Mouse (Mus musculus) left cerebral cortex, postnatal 36 days (tissue): ENCODE measurements at regions not wholly inside any gene's neighbourhood (a gene's known extent, or its start where the extent isn't known, plus 50 kb on each side); places are given as distances from the start of the nearest gene placed in this dataset. TPM values are rescaled to one million over a fixed set of nuclear protein-coding genes. Genes with fewer than 3 reads are reported as not detected.

Experiments used
- DNase-seq, 2 experiments: peaks; one replicate each; pipeline ENCODE4 v3.0.0; 2021 to 2022; ENCODE audit warnings: low spot score in 2 of 2, mixed read lengths in 1 of 2
- intact Hi-C: fragments of 180-260 bp; cut with DNase I; formaldehyde crosslinking; loops from one replicate; pipeline ENCODE4 v1.15.1; 2025
- microRNA-seq: library from miRNA; unstranded; fragments of <30 nt; microRNA quantifications from one replicate; pipeline ENCODE4 v1.2.0, GENCODE M21; 2022

DNA sequence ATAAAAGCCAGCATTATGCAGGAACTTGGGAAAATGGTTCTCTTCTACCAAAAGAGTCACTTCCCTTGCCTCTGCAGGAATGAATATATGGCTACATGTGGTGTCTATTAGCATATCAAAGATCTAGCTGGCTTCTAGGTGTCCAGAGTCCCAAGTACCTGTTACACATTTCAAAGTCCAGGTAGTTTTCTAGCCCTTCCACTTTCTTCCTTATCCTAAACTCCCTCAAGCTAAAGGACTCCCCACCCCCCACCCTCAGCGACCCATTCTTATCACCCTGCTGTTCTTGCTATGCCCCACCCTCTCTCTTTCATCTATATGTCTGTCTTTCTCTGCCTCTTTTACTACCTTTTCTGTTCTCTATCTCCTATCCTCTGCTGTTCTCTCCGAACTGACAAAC, 288.3 kb upstream of the Cntn4 start:
- DNase-seq = no peak
- intact Hi-C loops = no loop called here

DNA sequence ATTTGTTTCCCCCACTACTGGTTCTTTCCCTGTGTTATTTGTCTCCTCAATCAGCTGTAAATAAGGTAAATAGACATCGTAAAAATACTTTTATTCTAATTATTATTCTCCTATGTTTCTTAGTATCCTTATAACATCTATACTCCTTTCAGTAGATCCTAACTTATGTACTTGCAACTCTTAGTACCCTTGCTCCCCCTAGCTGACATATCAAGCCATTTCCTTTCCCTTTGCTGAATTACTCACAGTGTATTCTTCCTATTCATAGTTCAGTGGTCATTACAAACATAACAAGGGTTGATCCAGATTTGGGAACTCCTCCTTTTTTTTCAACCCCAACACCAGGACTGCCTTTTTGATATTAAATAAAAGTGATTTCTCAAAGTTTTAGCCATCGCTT, 279.1 kb upstream of the Cntn4 start:
- no peak for DNase-seq
- intact Hi-C loops = loop anchor here (10.0 kb wide), 1 partner anchor 914 kb away; no protein-coding TSS in a partner anchor

DNA sequence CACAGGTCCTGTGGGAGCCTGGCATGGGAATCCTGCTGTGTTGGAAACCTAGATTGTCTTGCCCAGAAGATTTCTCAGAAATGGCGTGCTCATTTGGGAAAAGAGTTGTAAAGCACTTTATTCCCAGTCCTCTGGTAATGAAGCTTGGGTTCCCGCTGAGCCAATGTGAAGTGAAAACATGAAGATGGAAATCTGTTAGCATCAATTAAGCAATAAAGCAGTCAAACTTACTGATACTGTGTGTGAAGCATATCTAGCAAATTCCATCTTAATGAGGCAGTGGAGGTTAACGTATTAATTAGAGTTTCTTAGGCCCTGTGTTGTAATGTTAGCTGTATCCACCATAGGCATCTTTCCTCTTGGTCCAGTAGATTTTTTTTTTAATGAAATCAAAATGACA, 259.9 kb upstream of the Cntn4 start:
- no peak for DNase-seq
- intact Hi-C loops = no loop called here

DNA sequence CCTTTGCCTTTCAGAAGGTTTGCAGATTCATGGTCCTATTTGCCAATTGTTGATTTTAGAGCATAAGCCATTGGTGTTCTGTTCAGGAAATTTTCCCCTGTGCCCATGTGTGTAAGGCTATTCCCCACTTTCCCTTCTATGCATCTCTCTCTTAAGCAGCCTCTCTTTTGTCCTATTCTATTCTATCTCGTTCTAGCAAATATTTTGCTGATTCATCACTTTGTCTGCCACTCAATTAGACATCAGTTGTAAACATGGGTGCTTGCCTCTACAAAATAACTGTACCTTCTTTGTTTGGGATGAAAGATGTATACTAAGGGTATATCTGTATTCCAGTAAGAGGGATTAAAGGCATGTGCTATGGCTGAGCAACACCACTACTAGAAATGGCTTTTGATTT, 230.3 kb upstream of the Cntn4 start:
- DNase-seq = no peak
- intact Hi-C loops = no loop called here

DNA sequence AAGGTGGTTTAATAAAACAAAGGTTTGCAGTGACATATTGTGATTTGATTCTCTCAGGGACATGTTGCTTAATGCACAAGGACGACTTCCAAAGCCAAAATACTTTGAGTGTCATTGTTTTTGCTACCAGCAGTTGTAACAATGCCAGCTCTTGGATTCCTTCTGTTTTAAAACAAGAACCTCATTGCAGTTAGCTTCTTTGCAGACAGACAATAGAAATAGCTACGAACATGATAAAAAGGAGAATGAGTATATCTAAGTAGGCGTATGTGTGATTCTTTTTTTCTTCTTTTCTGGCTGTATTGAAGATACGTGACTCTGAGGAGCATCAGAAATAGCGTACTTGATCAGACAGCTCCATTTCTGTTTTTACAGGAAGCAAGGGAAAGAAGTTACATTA, 194.1 kb upstream of the Cntn4 start:
- DNase-seq = peak in 1 of 2 experiments; percentile 3
- intact Hi-C loops = loop anchor here (10.0 kb wide), 1 partner anchor 191 kb away; the partner anchor contains the start of gene Cntn4

GRCm38 (mm10) chr6:105493308-105493707, 184.2 kb upstream of the Cntn4 start:
- intact Hi-C loops = no loop called here
- no peak for DNase-seq

Small RNA genes in the stretch of these regions (microRNA-seq; reads per million reads assigned to microRNA genes)
- not detected for gene Gm25570
